ENCODE assay signal across 13 mouse cellular contexts in genomic region chr2:76362111-76362510, GRCm38 (mm10). TPM values are rescaled to one million over a fixed set of nuclear protein-coding genes. Genes with fewer than 3 reads are reported as not detected.
A peak's percentile ranks its signal among the peaks of the same experiment; 100 is the strongest.
DNase-seq lines count a peak whose midpoint lies in the region; ATAC-seq lines count a peak whose summit lies in the region.
"Had no signal": no experiment of that assay in that cellular context is flagged by ENCODE, and none has a peak within 500 bp of the region (broad histone marks: within the 10 kb centered on the region; RNA-seq: fewer than 3 reads in every experiment).

No protein-coding gene starts in this region.

- H3K4me1 ChIP-seq in forebrain, embryonic 14.5 days (ENCODE audit: control insufficient read depth, insufficient read depth, low read length): no peaks in the 10 kb centered on the region
- no peaks in the 10 kb centered on the region for H3K4me1 ChIP-seq in forebrain, embryonic 10.5 days
- no peaks in the 10 kb centered on the region for H3K4me1 ChIP-seq in midbrain, embryonic 16.5 days (ENCODE audit: control insufficient read depth, insufficient read depth, low read length)
- H3K4me1 ChIP-seq: heart, embryonic 15.5 days; limb, embryonic 12.5 days; neural tube, embryonic 12.5 days had no signal

- H3K9ac ChIP-seq in forebrain, embryonic 14.5 days (ENCODE audit: low read length): no peak overlapping the region
- no peak overlapping the region for H3K9ac ChIP-seq in midbrain, embryonic 16.5 days (ENCODE audit: low read depth, low read length)
- H3K9ac ChIP-seq: heart, embryonic 15.5 days; limb, embryonic 12.5 days; neural tube, embryonic 12.5 days had no signal

- H3K36me3 ChIP-seq in forebrain, embryonic 14.5 days (ENCODE audit: control insufficient read depth, insufficient read depth, low read length): no peaks in the 10 kb centered on the region
- no peaks in the 10 kb centered on the region for H3K36me3 ChIP-seq in forebrain, embryonic 10.5 days (replicated peaks)
- no peaks in the 10 kb centered on the region for H3K36me3 ChIP-seq in midbrain, embryonic 16.5 days (ENCODE audit: control insufficient read depth, insufficient read depth, low read length)
- H3K36me3 ChIP-seq: heart, embryonic 15.5 days; limb, embryonic 12.5 days; neural tube, embryonic 12.5 days had no signal

- no peaks in the 10 kb centered on the region for H3K9me3 ChIP-seq in forebrain, embryonic 14.5 days (replicated peaks; ENCODE audit: control insufficient read depth, low read length)
- H3K9me3 ChIP-seq in forebrain, embryonic 10.5 days: no peaks in the 10 kb centered on the region
- H3K9me3 ChIP-seq in midbrain, embryonic 16.5 days (replicated peaks; ENCODE audit: control insufficient read depth, low read length, poor library complexity, severe bottlenecking): no peaks in the 10 kb centered on the region
- H3K9me3 ChIP-seq: heart, embryonic 15.5 days; limb, embryonic 12.5 days; neural tube, embryonic 12.5 days had no signal

- 57% methylated on average over 2 of the region's 2 CpGs for WGBS in forebrain, embryonic 14.5 days
- 55% methylated on average over 2 of the region's 2 CpGs for WGBS in forebrain, embryonic 10.5 days
- 66% methylated on average over 2 of the region's 2 CpGs for WGBS in midbrain, embryonic 16.5 days

- intact Hi-C loops in left cerebral cortex, postnatal 4 days (cut with DNase I): loop anchor here (5.0 kb wide), 1 partner anchor 245 kb away; no protein-coding TSS in a partner anchor
- intact Hi-C loops in left cerebral cortex, postnatal 36 days (cut with DNase I): loop anchor here (10.0 kb wide), 1 partner anchor 247 kb away; no protein-coding TSS in a partner anchor

- H3K4me2 ChIP-seq in forebrain, embryonic 14.5 days (ENCODE audit: low read length): no peak overlapping the region
- H3K4me2 ChIP-seq in midbrain, embryonic 16.5 days (ENCODE audit: low read length): no peak overlapping the region
- H3K4me2 ChIP-seq: heart, embryonic 15.5 days; limb, embryonic 12.5 days; neural tube, embryonic 12.5 days had no signal

- no peak for ATAC-seq in forebrain, embryonic 14.5 days
- no peak for ATAC-seq in midbrain, embryonic 16.5 days

- no peaks in the 10 kb centered on the region for H3K27me3 ChIP-seq in forebrain, embryonic 14.5 days (replicated peaks; ENCODE audit: control insufficient read depth, insufficient read depth, low read length)
- no peaks in the 10 kb centered on the region for H3K27me3 ChIP-seq in forebrain, embryonic 10.5 days (ENCODE audit: poor library complexity, severe bottlenecking)
- H3K27me3 ChIP-seq in midbrain, embryonic 16.5 days (ENCODE audit: control insufficient read depth, insufficient read depth, low read depth, low read length): no peaks in the 10 kb centered on the region
- H3K27me3 ChIP-seq: heart, embryonic 15.5 days; limb, embryonic 12.5 days; neural tube, embryonic 12.5 days had no signal

- DNase-seq in forebrain, embryonic 14.5 days (ENCODE audit: low spot score): peak; percentile 31
- DNase-seq in forebrain, embryonic 10.5 days (ENCODE audit: extremely low spot score, low spot score): no peak
- peak; percentile 51 for DNase-seq in left cerebral cortex, postnatal 4 days
- no peak for DNase-seq in left cerebral cortex, postnatal 36 days (ENCODE audit: low spot score in 2 of 2)
- DNase-seq in ES-CJ7 (ENCODE audit: low read depth, low spot score): peak; percentile 64
- DNase-seq in forelimb bud, embryonic 11.5 days (ENCODE audit: low read depth, low spot score): peak; percentile 27
- DNase-seq in layer of hippocampus, adult 8-10 months (ENCODE audit: low spot score in 2 of 2): no peak
- DNase-seq: thymus, postnatal 25 days had no signal

- no peak overlapping the region for H3K27ac ChIP-seq in forebrain, embryonic 14.5 days (ENCODE audit: low read depth, low read length)
- no peak overlapping the region for H3K27ac ChIP-seq in forebrain, embryonic 10.5 days
- H3K27ac ChIP-seq in midbrain, embryonic 16.5 days (ENCODE audit: low read length): no peak overlapping the region
- H3K27ac ChIP-seq: heart, embryonic 15.5 days; limb, embryonic 12.5 days; neural tube, embryonic 12.5 days had no signal

- H3K4me3 ChIP-seq in forebrain, embryonic 14.5 days (ENCODE audit: low read depth, low read length): no peak overlapping the region
- H3K4me3 ChIP-seq in forebrain, embryonic 10.5 days: no peak overlapping the region
- H3K4me3 ChIP-seq in midbrain, embryonic 16.5 days (ENCODE audit: low read depth, low read length): no peak overlapping the region
- H3K4me3 ChIP-seq: heart, embryonic 15.5 days; limb, embryonic 12.5 days; neural tube, embryonic 12.5 days had no signal

RNA-seq across cellular contexts. Expression of gene Cyct, which starts 1.9 kb away (rescaled TPM):
- not detected in 2 replicates for polyA plus RNA-seq in forebrain, embryonic 14.5 days (2014; fragmentation: Nextera tagmentation; extraction: Ambion mirVana)
- not detected in 2 replicates for polyA plus RNA-seq in forebrain, embryonic 10.5 days (2016; fragmentation: Nextera tagmentation; extraction: Ambion mirVana)
- total RNA-seq in left cerebral cortex, postnatal 4 days (2021): not detected
- total RNA-seq in left cerebral cortex, postnatal 36 days (2021): not detected
- not detected for total RNA-seq in layer of hippocampus, adult 8-10 months (2022)
- polyA plus RNA-seq in midbrain, embryonic 16.5 days (2015; fragmentation: Nextera tagmentation; extraction: Ambion mirVana): 0.40 TPM in 1 of 2 replicates, not detected in the other
- polyA plus RNA-seq: embryonic facial prominence, embryonic 14.5 days; limb, embryonic 12.5 days; neural tube, embryonic 12.5 days had no signal

RNA-seq across cellular contexts. Expression of gene Rbm45, which starts 7.7 kb away (rescaled TPM):
- 18.2 and 19.1 TPM in 2 replicates for polyA plus RNA-seq in forebrain, embryonic 14.5 days (2014; fragmentation: Nextera tagmentation; extraction: Ambion mirVana)
- polyA plus RNA-seq in forebrain, embryonic 10.5 days (2016; fragmentation: Nextera tagmentation; extraction: Ambion mirVana): 15.6 and 19.1 TPM in 2 replicates
- total RNA-seq in left cerebral cortex, postnatal 4 days (2021): 10 to 100 TPM; 39.9 to 42.5 TPM
- 10 to 100 TPM; 36.2 to 38.1 TPM for total RNA-seq in left cerebral cortex, postnatal 36 days (2021)
- total RNA-seq in layer of hippocampus, adult 8-10 months (2022): 10 to 100 TPM; 36.1 to 47.0 (median 38.2) TPM
- 17.4 and 17.6 TPM in 2 replicates for polyA plus RNA-seq in midbrain, embryonic 16.5 days (2015; fragmentation: Nextera tagmentation; extraction: Ambion mirVana)

RNA-seq across cellular contexts. Expression of gene Pde11a, which starts 23.5 kb away (rescaled TPM):
- 0.14 and 0.19 TPM in 2 replicates for polyA plus RNA-seq in forebrain, embryonic 14.5 days (2014; fragmentation: Nextera tagmentation; extraction: Ambion mirVana)
- polyA plus RNA-seq in forebrain, embryonic 10.5 days (2016; fragmentation: Nextera tagmentation; extraction: Ambion mirVana): 0.05 and 0.16 TPM in 2 replicates
- 1 to 10 TPM; 1.4 to 2.2 TPM for total RNA-seq in left cerebral cortex, postnatal 4 days (2021)
- 1 to 10 TPM; 3.7 to 4.6 TPM for total RNA-seq in left cerebral cortex, postnatal 36 days (2021)
- 10 to 100 TPM; 15.7 to 22.8 (median 17.9) TPM for total RNA-seq in layer of hippocampus, adult 8-10 months (2022)
- 0.54 and 0.77 TPM in 2 replicates for polyA plus RNA-seq in midbrain, embryonic 16.5 days (2015; fragmentation: Nextera tagmentation; extraction: Ambion mirVana)

RNA-seq across cellular contexts. Expression of gene Osbpl6, which starts 44.2 kb away (rescaled TPM):
- 12.1 and 17.7 TPM in 2 replicates for polyA plus RNA-seq in forebrain, embryonic 14.5 days (2014; fragmentation: Nextera tagmentation; extraction: Ambion mirVana)
- 10.4 and 11.5 TPM in 2 replicates for polyA plus RNA-seq in forebrain, embryonic 10.5 days (2016; fragmentation: Nextera tagmentation; extraction: Ambion mirVana)
- total RNA-seq in left cerebral cortex, postnatal 4 days (2021): 10 to 100 TPM; 45.1 to 49.3 TPM
- total RNA-seq in left cerebral cortex, postnatal 36 days (2021): 10 to 100 TPM; 43.0 to 60.1 TPM
- total RNA-seq in layer of hippocampus, adult 8-10 months (2022): 10 to 100 TPM; 52.1 to 71.5 (median 60.2) TPM
- polyA plus RNA-seq in midbrain, embryonic 16.5 days (2015; fragmentation: Nextera tagmentation; extraction: Ambion mirVana): 23.1 and 28.7 TPM in 2 replicates

Comparison
In these comparisons a context has a peak if more than half of its experiments do, and no peak if none do; other contexts are left out.
1. DNase-seq: peak in forebrain, embryonic 14.5 days (single experiment), left cerebral cortex, postnatal 4 days (single experiment), ES-CJ7 (single experiment) and forelimb bud, embryonic 11.5 days (single experiment); none in forebrain, embryonic 10.5 days (single experiment), left cerebral cortex, postnatal 36 days (0 of 2) and layer of hippocampus, adult 8-10 months (0 of 2).